Mouse (Mus musculus) liver (tissue): Measurements from ENCODE around the gene Cacnb4.

ENCODE experiments used
- DNase-seq: peaks from one replicate; pipeline ENCODE4 v3.0.0-alpha.2; 2020; ENCODE audit warnings: mixed read lengths

Cacnb4 gene

DNA sequence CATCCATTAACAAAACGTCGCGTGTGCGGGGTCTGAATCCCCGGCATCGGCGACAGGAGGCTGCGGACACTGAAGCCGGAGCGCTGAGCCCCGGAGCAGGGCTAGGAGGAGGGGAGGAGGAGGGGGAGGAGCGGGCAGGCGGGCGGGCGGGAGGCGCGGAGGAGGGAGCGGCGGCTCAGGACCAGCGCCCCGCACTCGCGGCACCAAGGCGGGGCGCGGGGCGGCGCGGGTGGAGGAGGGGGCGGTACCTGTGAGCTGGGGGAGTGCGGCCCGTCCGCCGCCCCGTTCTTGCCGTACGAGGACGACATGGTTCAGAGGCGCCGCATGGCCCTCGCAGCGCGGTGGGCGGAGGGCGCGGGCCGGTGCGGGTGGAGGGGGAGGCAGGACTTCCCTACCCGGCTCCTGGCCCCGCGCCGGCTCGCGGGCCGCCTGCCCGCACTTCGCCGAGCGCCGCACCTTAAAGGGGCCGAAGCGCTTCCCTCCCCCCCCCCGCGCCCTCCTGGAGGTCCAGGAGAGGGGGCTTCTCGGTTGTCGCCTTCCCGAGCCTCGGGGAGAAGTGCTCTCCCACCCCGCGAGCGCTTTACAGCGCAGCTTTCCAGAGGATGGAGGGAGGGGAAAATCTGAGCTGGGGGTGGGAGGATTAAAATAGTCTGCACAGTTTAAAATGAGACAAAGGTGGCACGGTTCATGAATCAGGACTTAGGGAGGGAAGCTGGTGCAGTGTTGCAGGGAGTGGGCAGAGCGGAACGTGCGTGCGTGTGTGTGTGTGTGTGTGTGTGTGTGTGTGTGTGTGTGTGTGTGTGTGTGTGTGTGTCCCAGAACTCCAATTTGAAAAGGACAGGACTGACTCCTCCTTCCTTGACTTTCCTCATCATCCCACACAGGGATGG is at the start of gene Cacnb4:
Gene Cacnb4, minus strand, starts transcription at position 809 of the 890 bp plus-strand sequence.
- peak; percentile 42 for DNase-seq

GRCm38 (mm10) chr2:52720231-52721025 is 43.8 kb upstream of the Cacnb4 start:
- no peak for DNase-seq

DNA sequence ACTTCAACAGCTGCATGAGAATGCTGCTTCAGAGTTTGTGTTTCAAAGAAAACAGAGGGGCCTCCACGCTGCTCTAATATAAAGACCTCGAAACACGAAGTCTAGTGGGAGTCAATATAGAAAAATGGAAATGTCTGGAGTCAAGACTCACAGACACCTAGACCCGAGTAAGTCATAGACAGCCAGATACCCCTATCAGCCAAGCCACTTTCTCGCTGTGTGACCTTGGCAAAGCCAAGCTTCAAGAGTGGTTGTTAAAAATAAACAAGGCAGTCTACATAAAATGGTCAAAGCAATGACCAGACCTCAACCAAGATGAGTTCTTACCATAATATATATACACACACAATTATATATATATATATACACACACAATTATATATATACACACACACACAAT is 40.4 kb upstream of the Cacnb4 start:
- no peak for DNase-seq

DNA sequence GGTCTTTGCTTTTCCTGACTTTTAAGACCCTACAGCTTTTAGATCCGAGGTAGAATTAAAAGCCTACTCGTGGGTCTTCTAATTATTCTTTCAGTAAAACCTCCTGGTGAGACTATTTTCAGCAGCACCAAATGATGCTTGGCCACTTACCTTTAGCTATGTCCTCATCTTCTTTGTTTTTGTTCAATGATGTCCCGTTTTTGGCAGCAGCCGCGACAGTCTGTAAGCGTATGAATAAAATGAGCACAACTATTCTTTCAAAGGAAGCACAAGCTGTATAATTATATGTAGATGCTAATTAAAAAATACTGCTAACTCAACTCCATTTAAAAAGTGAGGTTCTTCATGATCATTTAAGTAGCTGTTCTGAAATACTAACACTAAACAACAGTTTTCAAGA is 38.9 kb upstream of the Cacnb4 start:
- no peak for DNase-seq

- no peak for DNase-seq
These were observed 37.5 kb upstream of the Cacnb4 start for GRCm38 (mm10) chr2:52714111-52714510.

- DNase-seq: no peak
These were observed 34.2 kb upstream of the Cacnb4 start for GRCm38 (mm10) chr2:52710804-52711203.

DNA sequence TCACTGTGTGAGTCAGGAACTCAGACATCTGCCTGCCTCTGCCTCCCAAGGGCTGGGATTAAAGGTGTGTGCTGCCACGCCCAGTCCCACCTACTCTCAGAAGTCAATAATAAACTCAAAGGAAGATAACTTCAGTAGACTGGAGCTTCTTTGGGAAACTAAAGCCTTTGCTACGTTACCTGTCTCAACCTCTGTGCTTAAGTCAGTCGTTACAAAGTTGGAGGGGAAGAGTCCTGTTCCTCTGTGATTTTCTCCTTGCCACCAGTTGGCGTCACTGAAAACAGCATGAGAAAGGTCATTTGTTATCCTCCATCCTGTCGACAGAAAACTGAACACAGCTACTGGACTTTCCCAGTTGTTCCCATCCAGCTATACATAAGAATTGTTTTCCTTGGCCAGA is 32.8 kb upstream of the Cacnb4 start:
- no peak for DNase-seq

- DNase-seq: no peak
These were observed 24.9 kb upstream of the Cacnb4 start for GRCm38 (mm10) chr2:52701368-52702036.

GRCm38 (mm10) chr2:52700352-52700751 is 23.7 kb upstream of the Cacnb4 start:
- no peak for DNase-seq

- no peak for DNase-seq
These were observed 18.0 kb upstream of the Cacnb4 start for GRCm38 (mm10) chr2:52694604-52695003.

- DNase-seq: no peak
These were observed 15.1 kb upstream of the Cacnb4 start for GRCm38 (mm10) chr2:52691745-52692144.

DNA sequence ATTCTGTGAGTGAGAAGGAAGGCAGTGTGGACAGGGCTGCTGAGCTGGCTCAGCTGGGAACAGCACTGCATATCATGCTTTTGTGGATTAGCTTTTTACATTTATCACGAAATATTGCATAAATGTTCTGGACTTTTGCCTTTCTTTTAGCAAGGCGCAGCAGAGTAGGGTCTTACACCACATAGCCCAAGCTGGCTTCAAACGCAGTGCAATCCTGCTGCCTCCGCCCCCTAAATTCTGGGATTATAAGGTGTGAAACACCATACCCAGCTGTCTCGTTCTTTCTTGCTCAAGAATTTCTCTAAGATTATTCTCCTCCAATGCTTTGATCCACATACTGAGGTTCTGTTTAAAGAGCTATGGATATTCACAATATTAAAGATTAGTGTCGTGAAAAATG is 10.0 kb upstream of the Cacnb4 start:
- DNase-seq: no peak

DNA sequence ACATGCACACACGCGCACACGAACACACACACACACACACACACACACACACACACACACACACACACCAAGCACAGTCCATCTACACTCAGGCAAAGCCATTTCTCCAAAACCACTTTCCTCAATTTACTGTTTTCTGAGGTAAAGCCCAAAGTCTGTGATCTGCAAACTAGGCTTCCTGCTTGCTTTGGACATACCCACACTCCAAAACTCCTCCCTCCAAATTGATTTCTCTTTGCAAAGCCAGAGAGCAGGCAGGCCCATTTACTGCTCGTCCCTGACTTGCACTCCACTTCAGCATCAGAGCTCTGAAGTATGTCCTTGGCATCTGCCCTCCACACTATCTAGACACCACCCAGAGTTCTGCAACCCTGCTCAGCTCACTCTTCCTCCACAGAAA is 958 bp upstream of the Cacnb4 start:
- DNase-seq: no peak

DNA sequence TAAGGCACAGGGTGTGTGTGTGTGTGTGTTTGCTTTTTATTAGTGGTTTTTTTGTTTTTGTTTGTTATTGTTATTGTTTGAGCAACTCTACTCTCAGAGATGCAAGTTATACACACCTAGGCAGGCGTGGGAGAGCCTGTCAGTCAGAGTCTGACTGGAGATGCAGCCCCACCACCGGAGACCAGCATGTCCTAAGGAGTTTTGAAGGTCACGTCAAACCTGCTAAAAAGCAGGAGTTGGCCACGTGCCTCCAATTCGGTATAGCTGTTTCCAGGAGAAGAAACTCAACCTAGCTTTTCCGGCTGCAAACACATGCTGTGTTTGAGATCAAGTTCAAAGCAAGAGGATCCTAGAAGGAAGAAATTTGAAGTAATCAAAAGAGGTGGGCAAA is 277 bp upstream of the Cacnb4 start:
- no peak for DNase-seq

- DNase-seq: no peak
These were observed 1.2 kb downstream of the Cacnb4 start for GRCm38 (mm10) chr2:52675278-52675987.

GRCm38 (mm10) chr2:52674886-52675277 is 1.7 kb downstream of the Cacnb4 start:
- no peak for DNase-seq

GRCm38 (mm10) chr2:52673172-52673571 is 3.5 kb downstream of the Cacnb4 start:
- DNase-seq: no peak

GRCm38 (mm10) chr2:52670733-52671132 is 5.9 kb downstream of the Cacnb4 start:
- DNase-seq: no peak

- DNase-seq: no peak
These were observed 8.2 kb downstream of the Cacnb4 start for GRCm38 (mm10) chr2:52668480-52668879.

GRCm38 (mm10) chr2:52656722-52657121 is 19.9 kb downstream of the Cacnb4 start:
- DNase-seq: no peak

DNA sequence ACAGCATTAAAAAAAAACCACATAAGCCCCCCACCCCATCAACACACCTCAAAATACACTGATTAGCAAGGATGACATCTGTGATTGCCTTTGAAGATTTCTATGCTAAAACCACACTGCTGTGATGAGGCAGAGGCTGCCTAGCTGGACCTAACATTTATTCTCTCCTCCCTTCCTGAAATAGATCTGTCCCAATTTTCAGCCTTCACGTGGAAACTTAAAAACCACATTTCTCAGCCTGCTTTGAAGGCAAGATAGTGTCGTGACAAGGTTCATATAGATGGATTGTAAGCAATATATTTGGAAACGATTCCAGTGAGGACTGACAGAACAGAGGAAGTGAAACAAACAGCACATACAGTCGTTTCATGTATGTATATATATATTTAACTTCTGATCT is 22.1 kb downstream of the Cacnb4 start:
- no peak for DNase-seq

DNA sequence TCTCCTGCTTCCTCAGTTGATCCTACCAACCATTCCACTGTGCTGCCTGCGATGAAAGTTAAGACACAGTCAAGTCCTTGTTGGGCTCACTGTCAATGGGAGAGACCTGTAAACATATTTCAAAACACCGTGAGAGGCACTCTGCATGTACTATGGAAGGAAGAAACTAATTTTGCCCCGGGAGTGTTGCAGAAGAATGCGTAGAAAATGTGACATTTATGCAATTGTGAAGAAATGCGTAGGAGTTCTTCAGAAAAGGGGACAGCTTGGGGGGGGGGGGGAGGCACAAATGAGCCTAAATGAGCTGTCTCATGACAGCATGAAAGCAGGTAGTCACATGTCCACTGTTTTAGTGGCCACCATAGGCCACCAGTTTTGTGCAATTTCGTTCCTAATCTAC is 25.1 kb downstream of the Cacnb4 start:
- DNase-seq: no peak
